Mouse (Mus musculus): ENCODE measurements at regions not wholly inside any gene's neighbourhood (a gene's known extent, or its start where the extent isn't known, plus 50 kb on each side); places are given as distances from the start of the nearest gene placed in this dataset.

- Histone ChIP-seq H3K36me3 (ENCODE audit: control insufficient read depth, insufficient read depth, low read length) (no peaks in the 10 kb centered on the region), H3K4me3 (replicated peaks; ENCODE audit: low read length) (no peak overlapping the region), H3K9ac (ENCODE audit: low read depth, low read length, severe bottlenecking) (no peak overlapping the region), H3K9me3 (ENCODE audit: control insufficient read depth, low read length) (no peaks in the 10 kb centered on the region), H3K27ac (replicated peaks; ENCODE audit: low read depth, low read length) (no peak overlapping the region), H3K4me2 (replicated peaks; ENCODE audit: low read depth, low read length, severe bottlenecking) (no peak overlapping the region), H3K27me3 (ENCODE audit: control insufficient read depth, insufficient read depth, low read length) (no peaks in the 10 kb centered on the region), H3K4me1 (ENCODE audit: control insufficient read depth, insufficient read depth, low read length) (no peaks in the 10 kb centered on the region)
- 82% methylated on average over 1 of the region's 1 CpGs for WGBS
- DNase-seq (ENCODE audit: low spot score) (no peak), ATAC-seq (ENCODE audit: low FRiP score, low read depth) (no peak)
- TF ChIP-seq POLR2A (IDR thresholded peaks at IDR 0.05; ENCODE audit: borderline replicate concordance, extremely low read depth, insufficient read depth, insufficient read length) = no peak
These were observed 1111.0 kb upstream of the 2610301B20Rik start for GRCm38 (mm10) chr4:9763321-9763720.

GRCm38 (mm10) chr4:9769633-9770205 is 1104.6 kb upstream of the 2610301B20Rik start:
- H3K9me3 ChIP-seq (ENCODE audit: control insufficient read depth, low read length) = no peaks in the 10 kb centered on the region
- H3K4me2 ChIP-seq (replicated peaks; ENCODE audit: low read depth, low read length, severe bottlenecking) = peak overlapping the region; percentile 81
- H3K9ac ChIP-seq (ENCODE audit: low read depth, low read length, severe bottlenecking) = 0 out of 2 replicates have a peak overlapping the region, but pooled peaks have one; percentile 60
- DNase-seq (ENCODE audit: low spot score) = no peak
- no peak for ATAC-seq (ENCODE audit: low FRiP score, low read depth)
- H3K27ac ChIP-seq (replicated peaks; ENCODE audit: low read depth, low read length) = no peak overlapping the region
- no peaks in the 10 kb centered on the region for H3K4me1 ChIP-seq (ENCODE audit: control insufficient read depth, insufficient read depth, low read length)
- 63% methylated on average over 9 of the region's 9 CpGs for WGBS
- H3K36me3 ChIP-seq (ENCODE audit: control insufficient read depth, insufficient read depth, low read length) = no peaks in the 10 kb centered on the region
- peak overlapping the region; percentile 55 for H3K4me3 ChIP-seq (replicated peaks; ENCODE audit: low read length)
- no peak for TF ChIP-seq POLR2A (IDR thresholded peaks at IDR 0.05; ENCODE audit: borderline replicate concordance, extremely low read depth, insufficient read depth, insufficient read length)
- H3K27me3 ChIP-seq (ENCODE audit: control insufficient read depth, insufficient read depth, low read length) = no peaks in the 10 kb centered on the region

- Histone ChIP-seq H3K4me3 (replicated peaks; ENCODE audit: low read length) (peak overlapping the region; percentile 55), H3K36me3 (ENCODE audit: control insufficient read depth, insufficient read depth, low read length) (no peaks in the 10 kb centered on the region), H3K4me1 (ENCODE audit: control insufficient read depth, insufficient read depth, low read length) (no peaks in the 10 kb centered on the region), H3K27ac (replicated peaks; ENCODE audit: low read depth, low read length) (peak overlapping the region; percentile 65), H3K9me3 (ENCODE audit: control insufficient read depth, low read length) (no peaks in the 10 kb centered on the region), H3K9ac (ENCODE audit: low read depth, low read length, severe bottlenecking) (peak overlapping the region; percentile 60), H3K27me3 (ENCODE audit: control insufficient read depth, insufficient read depth, low read length) (no peaks in the 10 kb centered on the region), H3K4me2 (replicated peaks; ENCODE audit: low read depth, low read length, severe bottlenecking) (peak overlapping the region; percentile 81)
- 1% methylated on average over 38 of the region's 38 CpGs for WGBS
- 0 out of 2 replicates have a peak, but pooled peaks have one; percentile 11 for TF ChIP-seq POLR2A (IDR thresholded peaks at IDR 0.05; ENCODE audit: borderline replicate concordance, extremely low read depth, insufficient read depth, insufficient read length)
- peak; percentile 89 for ATAC-seq (ENCODE audit: low FRiP score, low read depth)
- DNase-seq (ENCODE audit: low spot score) = peak; percentile 72
These were observed 1103.8 kb upstream of the 2610301B20Rik start for GRCm38 (mm10) chr4:9770372-9771102.

- Histone ChIP-seq H3K4me1 (ENCODE audit: control insufficient read depth, insufficient read depth, low read length) (no peaks in the 10 kb centered on the region), H3K27me3 (ENCODE audit: control insufficient read depth, insufficient read depth, low read length) (no peaks in the 10 kb centered on the region), H3K4me2 (replicated peaks; ENCODE audit: low read depth, low read length, severe bottlenecking) (peak overlapping the region; percentile 81), H3K4me3 (replicated peaks; ENCODE audit: low read length) (peak overlapping the region; percentile 55), H3K9me3 (ENCODE audit: control insufficient read depth, low read length) (no peaks in the 10 kb centered on the region), H3K36me3 (ENCODE audit: control insufficient read depth, insufficient read depth, low read length) (no peaks in the 10 kb centered on the region), H3K27ac (replicated peaks; ENCODE audit: low read depth, low read length) (no peak overlapping the region), H3K9ac (ENCODE audit: low read depth, low read length, severe bottlenecking) (peak overlapping the region; percentile 60)
- WGBS = 0% methylated on average over 5 of the region's 5 CpGs
- DNase-seq (ENCODE audit: low spot score) (peak; percentile 69), ATAC-seq (ENCODE audit: low FRiP score, low read depth) (peak; percentile 36; the same call in 1 of the 2 replicates)
- TF ChIP-seq POLR2A (IDR thresholded peaks at IDR 0.05; ENCODE audit: borderline replicate concordance, extremely low read depth, insufficient read depth, insufficient read length) = no peak
These were observed 1103.2 kb upstream of the 2610301B20Rik start for GRCm38 (mm10) chr4:9771103-9771474.

GRCm38 (mm10) chr4:9778391-9778790 is 1095.9 kb upstream of the 2610301B20Rik start:
- no peak overlapping the region for H3K9ac ChIP-seq (ENCODE audit: low read depth, low read length, severe bottlenecking)
- H3K36me3 ChIP-seq (ENCODE audit: control insufficient read depth, insufficient read depth, low read length) = no peaks in the 10 kb centered on the region
- ATAC-seq (ENCODE audit: low FRiP score, low read depth) = no peak
- H3K4me1 ChIP-seq (ENCODE audit: control insufficient read depth, insufficient read depth, low read length) = no peaks in the 10 kb centered on the region
- TF ChIP-seq POLR2A (IDR thresholded peaks at IDR 0.05; ENCODE audit: borderline replicate concordance, extremely low read depth, insufficient read depth, insufficient read length) = no peak
- H3K4me3 ChIP-seq (replicated peaks; ENCODE audit: low read length) = no peak overlapping the region
- no peaks in the 10 kb centered on the region for H3K27me3 ChIP-seq (ENCODE audit: control insufficient read depth, insufficient read depth, low read length)
- no peaks in the 10 kb centered on the region for H3K9me3 ChIP-seq (ENCODE audit: control insufficient read depth, low read length)
- DNase-seq (ENCODE audit: low spot score) = no peak
- no peak overlapping the region for H3K4me2 ChIP-seq (replicated peaks; ENCODE audit: low read depth, low read length, severe bottlenecking)
- WGBS = 89% methylated on average over 8 of the region's 8 CpGs
- H3K27ac ChIP-seq (replicated peaks; ENCODE audit: low read depth, low read length) = no peak overlapping the region

Measured in limb, embryonic 14.5 days (tissue).